Mouse (Mus musculus): ENCODE results near the gene Mfap5. TPM values are rescaled to one million over a fixed set of nuclear protein-coding genes. Genes with fewer than 3 reads are reported as not detected.
"Not testable (repeated sequence)": the region's sequence is repeated elsewhere in the genome, so short reads cannot be mapped to it uniquely, and the experiment has no call there.

Gene Mfap5
- total RNA-seq (2021) = under 1 TPM; 0.33 to 0.63 TPM
- long read RNA-seq, experiment 1 = 0 reads
- long read RNA-seq, experiment 2, partial matches to known transcripts = 0 of 1 reads
- long read RNA-seq, experiment 2, other reads (novel, unspliced or antisense) = 0 of 1 reads

GRCm38 (mm10) chr6:122505545-122505944 lies at the start of gene Mfap5:
Gene Mfap5, plus strand, starts transcription at chr6:122505845.
- intact Hi-C loops (cut with DNase I) = no loop called here
- no peak within 1 kb of the TSS for H3K4me3 ChIP-seq
- no peak for DNase-seq (ENCODE audit: extremely low spot score in 1 of 2, low spot score in 2 of 2)
- TF ChIP-seq CTCF (IDR thresholded peaks at IDR 0.05) = no peak
- no peak within 1 kb of the TSS for H3K27ac ChIP-seq

DNA sequence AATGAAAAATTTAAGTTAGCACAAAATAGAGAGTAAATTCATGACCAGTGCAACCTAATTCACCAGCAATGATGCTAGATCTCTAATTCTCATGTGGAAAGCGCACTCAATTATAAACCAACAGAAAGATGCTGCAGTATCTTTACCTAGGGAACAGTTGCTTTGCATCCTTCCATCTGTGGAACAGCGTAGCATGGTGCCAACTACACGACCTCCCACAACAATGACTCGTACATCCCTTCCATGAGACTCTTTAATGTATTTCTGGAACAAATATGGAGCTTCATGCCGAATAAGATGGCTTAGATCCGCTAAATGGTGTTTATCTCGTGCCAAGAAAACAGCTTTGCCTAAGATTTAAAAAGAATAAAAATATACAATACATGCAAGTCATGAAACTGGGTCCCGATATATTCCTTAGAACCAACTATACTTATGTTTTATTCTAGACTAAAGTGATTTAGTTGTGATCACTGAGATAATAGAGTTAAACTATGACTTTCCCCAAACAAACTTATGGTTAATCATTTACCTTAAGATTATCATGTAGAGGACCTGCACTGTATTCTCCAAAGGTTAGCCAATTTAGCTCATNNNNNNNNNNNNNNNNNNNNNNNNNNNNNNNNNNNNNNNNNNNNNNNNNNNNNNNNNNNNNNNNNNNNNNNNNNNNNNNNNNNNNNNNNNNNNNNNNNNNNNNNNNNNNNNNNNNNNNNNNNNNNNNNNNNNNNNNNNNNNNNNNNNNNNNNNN lies 46.5 kb upstream of the Mfap5 start:
- Histone ChIP-seq H3K4me3 (no peak overlapping the region), H3K27ac (no peak overlapping the region)
- no peak for DNase-seq (ENCODE audit: extremely low spot score in 1 of 2, low spot score in 2 of 2)
- intact Hi-C loops (cut with DNase I) = no loop called here
- TF ChIP-seq CTCF (IDR thresholded peaks at IDR 0.05) = no peak

DNA sequence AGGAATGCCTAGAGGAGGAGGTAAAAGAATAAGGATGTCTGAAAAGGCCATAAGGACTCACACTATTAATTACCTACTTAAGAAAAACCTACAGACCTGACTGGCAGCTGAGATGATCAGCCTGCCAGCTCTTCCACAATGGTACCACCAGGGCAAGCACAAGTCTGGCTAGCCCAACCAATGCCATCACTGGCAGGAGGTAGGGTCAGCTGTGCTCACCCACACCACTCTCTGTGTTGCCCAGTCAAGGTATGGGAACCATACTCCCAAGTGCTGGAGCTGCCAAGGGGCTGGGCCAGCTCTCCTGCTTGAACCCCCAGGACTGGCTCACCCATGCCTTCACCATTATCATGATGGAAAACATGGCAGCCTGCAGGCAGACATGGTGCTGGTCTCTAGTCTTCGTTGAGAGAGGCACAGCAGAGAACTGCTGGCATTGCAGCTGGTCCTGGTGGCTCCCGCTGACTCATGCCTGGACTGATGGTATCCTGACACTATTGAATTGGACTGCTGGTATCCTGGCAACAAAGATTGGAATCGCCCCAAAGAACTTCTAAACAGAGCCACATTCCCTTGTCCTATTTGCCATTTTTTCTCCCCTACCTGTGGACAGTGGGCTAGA lies 39.4 kb upstream of the Mfap5 start:
- TF ChIP-seq CTCF (IDR thresholded peaks at IDR 0.05) = no peak
- H3K27ac ChIP-seq = no peak overlapping the region
- H3K4me3 ChIP-seq = no peak overlapping the region
- DNase-seq (ENCODE audit: extremely low spot score in 1 of 2, low spot score in 2 of 2) = no peak
- intact Hi-C loops (cut with DNase I) = no loop called here

GRCm38 (mm10) chr6:122469030-122469640 lies 36.5 kb upstream of the Mfap5 start:
- TF ChIP-seq CTCF (IDR thresholded peaks at IDR 0.05) = no peak
- intact Hi-C loops (cut with DNase I) = no loop called here

DNA sequence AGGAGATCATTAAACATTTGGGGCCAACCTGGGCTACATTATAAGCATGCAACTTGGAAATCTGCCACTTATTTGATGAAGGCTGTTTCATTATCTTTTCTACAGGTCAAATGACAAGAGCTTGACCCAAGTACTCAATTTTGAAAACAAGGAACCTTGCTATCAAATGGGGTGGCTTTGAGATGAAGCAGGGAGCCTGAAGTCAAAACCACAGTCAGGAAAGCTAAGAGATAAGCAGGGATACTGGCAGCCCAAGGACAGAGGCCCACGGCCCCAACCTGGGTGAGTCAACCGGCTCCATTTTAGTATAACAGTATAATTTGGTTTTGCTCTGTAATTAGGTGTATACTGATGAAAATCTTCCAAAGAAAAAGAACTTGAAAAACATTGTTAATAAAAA lies 35.4 kb upstream of the Mfap5 start:
- TF ChIP-seq CTCF (IDR thresholded peaks at IDR 0.05) = no peak
- no peak overlapping the region for H3K27ac ChIP-seq
- intact Hi-C loops (cut with DNase I) = no loop called here
- DNase-seq (ENCODE audit: extremely low spot score in 1 of 2, low spot score in 2 of 2) = no peak
- no peak overlapping the region for H3K4me3 ChIP-seq

More at GRCm38 (mm10) chr6:122469030-122469640, 36.5 kb upstream of the Mfap5 start:
- Histone ChIP-seq H3K27ac (no peak overlapping the region), H3K4me3 (no peak overlapping the region)
- DNase-seq (ENCODE audit: extremely low spot score in 1 of 2, low spot score in 2 of 2) = no peak

DNA sequence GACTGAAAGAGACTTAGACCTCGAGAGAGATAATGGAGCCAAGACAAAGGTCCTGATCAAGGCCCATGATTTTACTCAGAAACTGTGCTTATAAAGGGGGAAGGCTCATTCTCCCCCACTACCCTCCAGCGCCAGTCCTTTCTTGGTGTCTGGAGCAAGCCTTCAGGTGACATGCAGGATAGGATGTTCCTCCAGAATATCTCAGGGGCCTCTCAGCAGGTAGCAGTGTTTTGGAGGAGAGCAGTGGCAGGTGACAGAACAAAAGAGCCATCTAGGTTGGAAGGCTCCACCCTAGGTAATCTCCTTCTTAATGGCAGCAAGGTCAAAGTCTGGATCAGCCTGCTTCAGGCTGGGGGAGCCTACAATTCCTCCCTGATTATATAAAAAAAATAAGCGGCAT lies 34.2 kb upstream of the Mfap5 start:
- H3K27ac ChIP-seq; H3K4me3 ChIP-seq; intact Hi-C loops (cut with DNase I); DNase-seq (ENCODE audit: extremely low spot score in 1 of 2, low spot score in 2 of 2): not testable (repeated sequence)

DNA sequence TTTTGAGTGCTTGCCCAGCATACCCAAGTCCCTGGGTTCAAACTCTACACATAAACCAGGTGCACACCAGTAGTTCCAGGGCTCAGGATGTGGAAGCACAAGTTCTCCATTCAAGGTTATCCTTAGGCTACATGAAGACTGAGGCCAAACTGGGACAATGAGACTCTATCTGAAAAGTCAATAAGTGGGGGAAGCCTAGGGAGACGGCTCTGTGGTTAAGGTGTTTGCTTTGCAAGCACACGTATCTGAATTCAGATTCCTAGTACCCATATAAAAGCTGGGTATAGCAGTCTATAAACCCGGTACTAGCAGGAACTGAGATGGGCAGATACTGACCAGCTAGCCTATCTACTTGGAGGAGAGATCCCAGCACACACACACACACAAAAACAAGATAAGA lies 27.6 kb upstream of the Mfap5 start:
- DNase-seq (ENCODE audit: extremely low spot score in 1 of 2, low spot score in 2 of 2) = no peak

GRCm38 (mm10) chr6:122485401-122486296 lies 20.0 kb upstream of the Mfap5 start:
- intact Hi-C loops (cut with DNase I) = no loop called here

More for the DNA sequence above, 27.6 kb upstream of the Mfap5 start:
- no peak overlapping the region for H3K4me3 ChIP-seq
- no peak overlapping the region for H3K27ac ChIP-seq
- intact Hi-C loops (cut with DNase I) = no loop called here
- TF ChIP-seq CTCF (IDR thresholded peaks at IDR 0.05) = no peak

DNA sequence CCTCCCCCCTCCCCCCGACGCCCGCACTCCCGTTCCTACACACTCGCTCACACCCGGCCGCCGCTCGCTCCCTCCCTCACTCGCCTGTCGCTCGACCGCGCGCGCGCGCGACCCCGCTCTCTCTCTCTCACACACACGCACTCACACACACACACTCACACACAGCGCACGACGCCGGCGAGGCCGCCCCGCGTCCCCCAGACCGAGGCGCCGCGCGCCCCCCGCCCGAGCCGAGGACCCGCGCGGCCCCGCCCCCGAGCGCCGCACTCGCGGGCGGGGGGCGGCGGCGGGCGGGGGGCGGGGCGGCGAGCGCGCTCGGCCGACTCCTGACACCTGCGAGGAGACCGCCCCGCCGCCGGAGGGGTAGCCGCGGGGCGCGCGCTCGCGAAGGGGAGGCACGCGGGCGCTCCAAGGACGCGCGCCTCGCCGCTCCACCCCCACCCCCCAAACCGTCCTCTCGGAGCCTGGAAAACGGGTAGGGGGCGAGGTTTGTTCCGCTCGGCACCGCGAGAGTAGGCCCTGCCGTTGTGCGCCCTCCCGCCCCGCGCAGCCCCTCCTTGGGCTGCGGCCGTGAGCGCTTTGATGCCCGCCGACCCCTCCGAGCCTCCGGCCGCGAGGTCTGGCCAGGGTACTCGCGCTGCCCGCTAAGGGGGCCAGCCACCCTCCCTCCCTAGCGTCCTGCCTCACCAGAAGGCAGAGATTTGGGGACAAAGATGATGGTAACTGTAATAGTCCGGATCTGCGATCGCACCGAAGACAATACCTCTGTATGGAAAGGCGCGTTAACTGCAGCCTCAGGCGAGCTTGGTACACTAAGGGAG lies 19.1 kb upstream of the Mfap5 start:
- peak overlapping the region; percentile 70 for H3K4me3 ChIP-seq
- TF ChIP-seq CTCF (IDR thresholded peaks at IDR 0.05) = no peak
- peak overlapping the region; percentile 70 for H3K27ac ChIP-seq
- DNase-seq (ENCODE audit: extremely low spot score in 1 of 2, low spot score in 2 of 2) = peak; percentile 37 to 50
- intact Hi-C loops (cut with DNase I) = no loop called here

More at GRCm38 (mm10) chr6:122485401-122486296, 20.0 kb upstream of the Mfap5 start:
- DNase-seq (ENCODE audit: extremely low spot score in 1 of 2, low spot score in 2 of 2) = peak; percentile 38 to 52
- H3K27ac ChIP-seq = no peak overlapping the region
- H3K4me3 ChIP-seq = peak overlapping the region; percentile 70
- no peak for TF ChIP-seq CTCF (IDR thresholded peaks at IDR 0.05)

DNA sequence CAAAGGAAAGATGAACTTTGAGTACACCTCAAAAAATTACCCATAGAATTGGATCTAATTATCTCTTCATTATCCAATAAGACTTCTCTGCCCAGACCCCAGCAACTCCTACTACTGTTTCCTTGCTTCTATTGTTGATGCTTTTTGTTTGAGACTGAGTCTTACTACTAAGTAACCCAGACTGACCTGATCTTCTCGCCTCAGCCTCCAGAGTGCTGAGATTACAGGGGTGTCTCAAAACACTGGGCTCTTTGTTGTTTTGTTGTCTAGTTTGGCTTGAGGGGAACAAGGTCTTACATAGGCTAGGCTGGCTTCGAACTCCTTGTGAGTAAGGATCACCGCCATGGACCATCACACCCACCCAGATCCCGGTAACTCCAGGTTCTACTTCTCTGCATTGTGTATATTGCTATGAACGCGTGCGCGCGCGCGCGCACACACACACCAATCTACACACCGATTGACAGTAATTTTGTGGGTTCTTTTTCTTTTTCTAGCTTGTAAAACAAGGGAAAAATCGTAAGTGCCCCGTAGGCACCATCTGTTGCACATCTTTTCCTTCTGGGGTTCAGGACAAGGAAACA lies 14.6 kb upstream of the Mfap5 start:
- Histone ChIP-seq H3K27ac (peak overlapping the region; percentile 32; the same call in 1 of the 2 replicates), H3K4me3 (peak overlapping the region; percentile 48)
- intact Hi-C loops (cut with DNase I) = no loop called here
- no peak for TF ChIP-seq CTCF (IDR thresholded peaks at IDR 0.05)
- DNase-seq (ENCODE audit: extremely low spot score in 1 of 2, low spot score in 2 of 2) = no peak

All from left cerebral cortex, adult 2 months (tissue).